Mouse (Mus musculus) Patski (cell line): ENCODE data around the gene Gm17387. TPM values are rescaled to one million over a fixed set of nuclear protein-coding genes. Genes with fewer than 3 reads are reported as not detected.
"Not testable (repeated sequence)": the region's sequence is repeated elsewhere in the genome, so short reads cannot be mapped to it uniquely, and the experiment has no call there.

Source experiments
- ATAC-seq: fragments of 100-300 bp; one replicate; pipeline ENCODE4 v1.8.0; 2021
- CTCF ChIA-PET: fragments of 350-600 bp; sonication (Branson Sonifier 250); formaldehyde crosslinking; loops from one replicate; lab custom pipeline; 2022; ENCODE audit warnings: inconsistent platforms; lab: Charles Lee
- POLR2A ChIA-PET: fragments of 350-600 bp; sonication (Branson Sonifier 250); formaldehyde crosslinking; loops from one replicate; lab custom pipeline; 2022; ENCODE audit warnings: antibody characterized with exemption, inconsistent platforms; lab: Charles Lee
- DNase-seq: peaks from one replicate; pipeline ENCODE4 v3.0.0-alpha.2; 2011; ENCODE audit warnings: low read depth, low spot score
- H3K27me3 ChIP-seq: fragments of 371-371 bp; one replicate; pipeline ENCODE4 v1.5.1; 2021
- CTCF ChIP-seq: fragments of 100-300 bp; IDR thresholded peaks from one replicate; pipeline ENCODE4 v1.5.1; 2021
- in situ Hi-C: fragments of 300-500 bp; cut with MboI; formaldehyde crosslinking; loops from 3 replicates; pipeline ENCODE4 v1.11.1; 2018; ENCODE audit warnings: low pct_unique_long_range_greater_than_20kb, mixed read lengths
- polyA plus RNA-seq: library from polyadenylated mRNA; unstranded; gene quantifications from one replicate; pipeline ENCODE4 v1.2.3, GENCODE M21; 2021

Gene Gm17387
- polyA plus RNA-seq, 1 experiment from 2014 or later = not detected

DNA sequence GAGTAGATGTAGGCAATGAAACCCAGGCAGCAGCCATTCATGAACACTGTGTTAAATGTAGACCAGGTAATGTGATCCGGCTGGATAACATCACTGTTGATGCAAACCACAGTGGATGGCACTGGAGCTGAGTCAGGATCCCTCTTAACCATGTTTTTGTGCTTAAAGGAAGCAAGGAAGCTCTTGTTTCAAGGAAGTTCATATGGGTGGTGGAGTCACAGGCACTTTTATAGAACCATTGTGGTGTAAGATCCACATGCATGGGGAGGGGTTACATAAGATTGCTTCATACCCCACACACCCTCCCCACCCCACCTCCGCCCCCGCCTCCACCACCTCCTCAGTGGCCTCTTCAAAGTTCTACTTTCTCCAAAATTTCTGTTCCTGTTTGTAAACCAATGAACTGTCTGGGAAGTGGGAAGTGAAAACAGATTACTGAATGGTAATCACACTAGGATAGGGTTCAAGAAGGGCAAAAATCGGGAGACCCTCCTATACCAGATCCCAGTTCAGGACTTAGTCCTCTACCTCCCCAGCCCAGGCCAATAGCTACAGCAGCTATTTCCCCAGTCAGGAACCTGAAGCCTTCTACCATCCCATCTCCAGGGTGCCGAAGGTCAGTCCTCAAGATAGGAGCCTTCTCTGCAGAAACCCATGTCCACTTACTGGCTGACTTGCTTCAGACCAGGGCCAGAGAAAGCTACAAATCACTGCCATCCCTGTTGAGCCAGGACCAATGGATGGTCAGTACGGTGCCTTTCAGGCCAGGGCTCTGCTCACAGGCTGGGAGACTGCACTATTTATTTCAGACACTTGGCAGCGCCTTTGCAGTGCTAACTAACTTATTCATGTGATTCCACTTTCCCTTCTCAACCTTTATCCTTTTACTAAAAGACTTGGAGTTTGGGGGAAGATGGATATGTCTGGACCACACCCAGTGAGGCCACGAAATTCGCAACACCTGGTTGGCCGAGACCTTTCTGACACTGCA is 11.9 kb upstream of the Gm17387 start:
- no peaks in the 10 kb centered on the region for H3K27me3 ChIP-seq
- DNase-seq (no peak), ATAC-seq (peak; percentile 35)
- in situ Hi-C loops = no loop called here
- CTCF ChIA-PET = interaction anchor here (0.9 to 1.9 kb wide), 3 partner anchors 10 to 58 kb away, joined by 3 to 8 read pairs (median 5); no protein-coding TSS in a partner anchor
- POLR2A ChIA-PET = interaction anchor here (0.6 kb wide), 1 partner anchor 8 kb away, joined by 3 read pairs; no protein-coding TSS in a partner anchor
- no peak for TF ChIP-seq CTCF

DNA sequence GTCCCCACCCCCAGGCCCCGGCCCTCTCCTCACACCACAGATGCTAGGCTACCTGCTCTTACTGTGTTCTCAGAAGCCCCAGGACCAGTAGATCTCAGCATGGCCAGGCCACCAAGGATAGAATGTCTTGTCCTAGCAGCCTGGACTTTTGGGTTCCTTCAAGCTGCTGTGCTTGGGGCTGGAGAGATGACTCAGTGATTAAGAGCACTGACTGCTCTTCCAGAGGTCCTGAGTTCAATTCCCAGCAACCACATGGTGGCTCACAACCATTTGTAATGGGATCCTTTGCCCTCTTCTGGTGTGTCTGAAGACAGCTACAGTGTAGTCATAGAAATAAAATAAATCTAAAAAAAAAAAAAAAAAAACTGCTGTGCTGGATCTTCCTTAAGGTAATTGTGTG is 11.1 kb upstream of the Gm17387 start, which contains the start of gene Ifitm6:
Ifitm6 (minus strand) TSS at position 101 of the 400 bp plus-strand sequence.
- in situ Hi-C loops, ATAC-seq, H3K27me3 ChIP-seq, DNase-seq, POLR2A ChIA-PET: not testable (repeated sequence)
- CTCF ChIA-PET = interaction anchor here (1.5 kb wide), 1 partner anchor 58 kb away, joined by 5 read pairs; no protein-coding TSS in a partner anchor

DNA sequence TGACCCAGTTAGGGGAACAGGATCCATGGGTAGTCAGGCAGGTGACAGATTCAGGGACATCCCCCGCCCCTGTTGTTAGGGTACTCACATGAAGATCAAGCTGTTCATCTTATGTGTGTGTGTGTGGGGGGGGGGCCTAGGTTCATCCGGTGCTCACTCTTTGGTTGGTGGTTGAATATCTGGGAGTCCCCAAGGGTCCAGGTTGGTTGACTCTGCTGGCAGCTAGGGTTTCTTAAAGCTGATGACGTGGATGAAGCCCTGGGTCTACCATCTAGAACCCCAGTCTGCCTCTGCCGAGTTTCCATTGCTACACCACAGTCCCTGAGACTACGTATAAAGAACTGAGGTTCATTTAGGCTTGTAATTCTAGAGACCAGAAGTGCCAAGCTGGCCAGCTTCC is 9.9 kb upstream of the Gm17387 start:
- ChIA-PET POLR2A (no interaction called here), CTCF (no interaction called here)
- H3K27me3 ChIP-seq = no peaks in the 10 kb centered on the region
- in situ Hi-C loops = no loop called here
- ATAC-seq (no peak), DNase-seq (no peak)
- TF ChIP-seq CTCF = no peak

DNA sequence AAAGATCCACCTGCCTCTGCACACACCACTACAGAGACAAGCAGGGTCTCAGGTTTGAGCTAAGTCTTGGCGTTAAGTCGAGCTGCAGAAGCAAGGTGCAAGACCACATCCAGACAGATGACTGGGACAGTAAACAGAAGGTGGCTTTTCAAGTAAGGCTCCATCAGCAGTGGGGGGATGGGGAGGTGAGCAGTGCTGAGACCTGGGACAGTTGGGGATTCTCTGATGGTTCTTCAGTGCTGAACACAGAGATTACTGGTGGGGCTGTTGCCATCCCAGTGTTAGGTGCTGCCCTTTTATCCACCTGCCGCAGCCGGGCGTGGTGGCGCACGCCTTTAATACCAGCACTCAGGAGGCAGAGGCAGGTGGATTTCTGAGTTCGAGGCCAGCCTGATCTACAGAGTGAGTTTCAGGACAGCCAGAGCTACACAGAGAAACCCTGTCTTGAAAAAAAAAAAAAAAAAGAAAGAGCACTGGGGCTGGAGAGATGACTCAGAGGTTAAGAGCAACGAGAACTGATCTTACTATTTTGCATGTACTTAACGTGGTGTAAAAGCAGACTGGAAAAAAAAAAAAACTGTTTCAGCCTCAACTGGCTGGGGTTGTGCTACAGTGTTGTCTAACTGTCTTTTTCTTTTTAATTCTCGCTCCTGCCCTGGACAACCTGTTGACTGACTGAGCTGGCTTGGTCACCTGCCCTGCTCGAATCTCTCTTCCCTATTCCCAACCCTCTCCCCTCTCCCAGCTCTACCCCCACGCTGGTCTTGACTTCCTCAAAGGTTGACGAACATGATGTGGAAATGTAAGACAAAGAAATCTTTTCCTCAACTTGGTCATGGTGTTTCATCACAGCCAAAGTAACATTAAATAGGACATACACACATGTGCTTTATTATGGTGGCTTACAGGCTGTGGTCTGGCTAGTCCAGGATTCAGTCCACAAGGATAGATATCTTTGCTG is 7.2 kb upstream of the Gm17387 start:
- no peak for DNase-seq
- in situ Hi-C loops = no loop called here
- no peaks in the 10 kb centered on the region for H3K27me3 ChIP-seq
- ChIA-PET CTCF (interaction anchor here (0.9 to 1.1 kb wide), 2 partner anchors 32 kb away, joined by 3 read pairs; no protein-coding TSS in a partner anchor), POLR2A (no interaction called here)
- no peak for ATAC-seq
- no peak for TF ChIP-seq CTCF

DNA sequence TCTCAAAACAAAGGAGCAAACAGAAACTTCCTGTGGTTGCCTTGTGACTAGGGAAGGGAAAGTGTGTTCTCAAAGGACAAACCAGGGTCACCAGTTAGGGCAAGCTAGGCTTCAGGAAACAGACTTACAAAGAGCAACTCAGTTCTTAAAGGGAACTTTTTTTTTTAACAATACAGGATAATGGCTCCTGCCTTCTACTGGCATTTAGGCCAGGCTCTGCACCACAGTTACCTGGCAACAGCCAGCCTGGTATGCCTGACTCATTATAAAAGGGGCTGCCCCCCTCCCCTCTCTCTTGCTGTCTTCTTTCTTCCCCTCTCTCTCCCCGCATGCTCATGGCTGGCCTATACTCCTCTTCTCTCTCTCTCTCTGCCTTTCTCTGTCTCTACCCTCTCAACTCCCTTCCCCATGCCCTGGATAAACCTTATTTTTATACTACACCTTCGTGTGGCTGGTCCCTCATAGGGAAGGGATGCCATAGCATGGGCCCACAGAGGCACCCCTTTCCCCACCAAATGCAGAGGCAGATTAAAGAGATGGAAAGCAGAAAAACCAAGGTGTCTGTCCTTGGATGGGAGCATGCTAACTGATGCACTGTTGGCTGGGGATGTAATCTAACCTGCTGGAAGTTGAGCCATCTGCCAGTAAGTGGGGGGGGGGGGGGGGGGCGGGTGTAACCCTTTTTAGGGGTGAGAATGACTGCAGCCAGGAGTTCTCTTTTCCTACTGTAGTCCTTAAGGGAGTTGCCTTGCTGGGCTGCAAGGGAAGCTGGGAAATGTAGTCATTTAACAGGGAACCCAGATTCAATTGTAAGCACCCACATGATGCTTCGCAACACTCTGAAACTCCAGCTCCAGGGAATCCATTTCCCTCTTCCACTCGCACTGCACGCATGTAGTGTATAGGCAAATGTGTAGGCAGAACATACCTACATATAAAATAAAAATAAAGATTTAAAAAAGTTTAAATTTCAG is 3.8 kb upstream of the Gm17387 start:
- DNase-seq (no peak), ATAC-seq (no peak)
- ChIA-PET POLR2A (no interaction called here), CTCF (interaction anchor here (0.9 to 1.5 kb wide), 2 partner anchors 19 to 66 kb away, joined by 3 to 4 read pairs; no protein-coding TSS in a partner anchor)
- H3K27me3 ChIP-seq = no peaks in the 10 kb centered on the region
- in situ Hi-C loops = no loop called here
- no peak for TF ChIP-seq CTCF

DNA sequence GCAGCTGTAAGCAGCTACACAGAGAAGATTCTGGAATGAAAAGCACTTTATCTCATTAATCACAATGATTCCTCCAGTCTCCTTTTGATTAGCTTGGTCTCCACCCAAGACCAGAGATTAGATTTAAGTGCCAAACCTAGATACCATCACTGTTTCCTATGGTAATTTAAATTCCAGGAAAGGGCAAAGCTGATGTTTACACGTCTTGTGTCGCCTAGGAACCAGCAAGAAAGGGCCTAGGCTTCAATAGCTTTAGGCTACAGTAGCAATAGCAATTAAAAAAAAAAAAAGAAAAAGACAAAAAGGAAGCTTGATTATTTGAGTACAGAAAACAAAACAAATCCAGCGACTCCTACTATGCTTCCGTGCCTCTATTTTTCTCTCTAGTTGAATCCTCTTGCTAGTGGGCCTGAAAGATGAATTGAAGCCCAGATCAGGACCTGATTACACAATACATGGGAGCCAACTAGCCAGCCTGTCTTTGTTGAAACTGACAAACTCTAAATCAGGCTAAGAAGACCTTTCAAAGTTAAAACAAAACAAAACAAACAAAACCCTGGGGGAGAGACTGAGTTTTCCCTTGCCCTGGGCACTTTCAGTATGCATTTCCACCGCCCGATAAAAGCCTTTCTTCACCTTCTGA is 2.7 kb upstream of the Gm17387 start:
- ChIA-PET POLR2A (interaction anchor here (0.6 kb wide), 1 partner anchor 32 kb away, joined by 7 read pairs; no protein-coding TSS in a partner anchor), CTCF (interaction anchor here (0.9 to 1.5 kb wide), 3 partner anchors 9 to 67 kb away, joined by 3 to 4 read pairs (median 3); no protein-coding TSS in a partner anchor)
- in situ Hi-C loops = no loop called here
- H3K27me3 ChIP-seq = no peaks in the 10 kb centered on the region
- DNase-seq = no peak
- no peak for ATAC-seq
- no peak for TF ChIP-seq CTCF

DNA sequence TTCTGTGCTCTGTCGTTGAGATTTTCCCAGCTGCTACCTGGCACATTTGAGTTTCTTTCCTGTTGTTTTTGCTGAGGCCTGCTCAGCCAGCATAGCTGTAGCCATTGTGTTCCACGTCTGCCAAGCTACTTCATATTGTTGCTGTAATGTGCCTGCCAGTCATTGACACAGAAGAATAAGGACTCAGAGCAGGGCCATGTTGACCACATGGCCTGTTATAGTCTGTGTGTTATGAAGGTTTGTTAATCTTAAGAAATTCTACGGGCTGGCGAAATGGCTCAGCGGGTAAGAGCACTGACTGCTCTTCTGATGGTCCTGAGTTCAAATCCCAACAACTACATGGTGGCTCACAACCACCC is 2.2 kb upstream of the Gm17387 start:
- in situ Hi-C loops = no loop called here
- DNase-seq = no peak
- ChIA-PET POLR2A (interaction anchor here (0.6 kb wide), 1 partner anchor 32 kb away, joined by 7 read pairs; no protein-coding TSS in a partner anchor), CTCF (interaction anchor here (1.1 to 1.8 kb wide), 3 partner anchors 10 to 22 kb away, joined by 3 to 5 read pairs (median 4); no protein-coding TSS in a partner anchor)
- no peaks in the 10 kb centered on the region for H3K27me3 ChIP-seq
- no peak for TF ChIP-seq CTCF
- no peak for ATAC-seq

DNA sequence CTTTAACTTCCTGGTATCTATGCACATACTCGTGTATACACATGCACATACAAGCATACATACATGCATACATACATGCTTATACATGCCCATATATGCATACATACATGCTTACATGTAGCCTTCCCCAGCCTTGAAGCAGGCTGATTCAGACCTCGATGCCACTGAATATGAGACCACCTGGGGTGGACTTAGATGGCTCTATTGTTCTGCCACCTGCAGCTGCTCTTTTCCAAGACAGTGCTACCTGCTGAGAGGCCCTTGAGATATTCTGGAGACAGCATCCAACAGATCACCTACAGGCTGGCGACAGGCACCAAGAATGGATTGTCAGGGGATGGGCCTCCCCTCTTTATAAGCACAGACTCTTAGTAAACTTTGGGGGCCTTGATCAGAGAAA is 1.5 kb downstream of the Gm17387 start:
- TF ChIP-seq CTCF = no peak
- no peaks in the 10 kb centered on the region for H3K27me3 ChIP-seq
- CTCF ChIA-PET = no interaction called here
- in situ Hi-C loops = no loop called here
- DNase-seq = no peak
- POLR2A ChIA-PET = no interaction called here
- ATAC-seq = no peak
